Mouse (Mus musculus): ENCODE measurements at regions not wholly inside any gene's neighbourhood (a gene's known extent, or its start where the extent isn't known, plus 50 kb on each side); places are given as distances from the start of the nearest gene placed in this dataset.
A peak's percentile ranks its signal among the peaks of the same experiment; 100 is the strongest.
"Not testable (repeated sequence)": the region's sequence is repeated elsewhere in the genome, so short reads cannot be mapped to it uniquely, and the experiment has no call there.

- no peak for DNase-seq (ENCODE audit: low spot score in 2 of 2)
These were observed 57.8 kb downstream of the Dusp6 start for GRCm38 (mm10) chr10:99320797-99321196.

- no peak for DNase-seq (ENCODE audit: low spot score in 2 of 2)
These were observed 60.3 kb downstream of the Dusp6 start for GRCm38 (mm10) chr10:99323358-99323757.

GRCm38 (mm10) chr10:99327501-99327900 is 64.5 kb downstream of the Dusp6 start:
- no peak for DNase-seq (ENCODE audit: low spot score in 2 of 2)

GRCm38 (mm10) chr10:99328568-99328967 is 65.5 kb downstream of the Dusp6 start:
- no peak for DNase-seq (ENCODE audit: low spot score in 2 of 2)

GRCm38 (mm10) chr10:99329469-99329868 is 66.4 kb downstream of the Dusp6 start:
- no peak for DNase-seq (ENCODE audit: low spot score in 2 of 2)

- no peak for DNase-seq (ENCODE audit: low spot score in 2 of 2)
These were observed 67.5 kb downstream of the Dusp6 start for GRCm38 (mm10) chr10:99330519-99330918.

GRCm38 (mm10) chr10:99331876-99332275 is 68.8 kb downstream of the Dusp6 start:
- no peak for DNase-seq (ENCODE audit: low spot score in 2 of 2)

- DNase-seq (ENCODE audit: low spot score in 2 of 2) = no peak
These were observed 70.8 kb downstream of the Dusp6 start for GRCm38 (mm10) chr10:99333831-99334230.

- no peak for DNase-seq (ENCODE audit: low spot score in 2 of 2)
These were observed 73.1 kb downstream of the Dusp6 start for GRCm38 (mm10) chr10:99336091-99336490.

- not testable (repeated sequence) for DNase-seq (ENCODE audit: low spot score in 2 of 2)
These were observed 75.8 kb downstream of the Dusp6 start for GRCm38 (mm10) chr10:99338790-99339189.

GRCm38 (mm10) chr10:99339291-99339912 is 76.4 kb downstream of the Dusp6 start:
- DNase-seq (ENCODE audit: low spot score in 2 of 2) = peak; percentile 74 to 76

GRCm38 (mm10) chr10:99340057-99340456 is 77.0 kb downstream of the Dusp6 start:
- not testable (repeated sequence) for DNase-seq (ENCODE audit: low spot score in 2 of 2)

GRCm38 (mm10) chr10:99349125-99349716 is 86.2 kb downstream of the Dusp6 start:
- no peak for DNase-seq (ENCODE audit: low spot score in 2 of 2)

- peak; percentile 31 to 67 for DNase-seq (ENCODE audit: low spot score in 2 of 2)
These were observed 90.7 kb downstream of the Dusp6 start for GRCm38 (mm10) chr10:99353541-99354292.

GRCm38 (mm10) chr10:99354352-99354751 is 91.3 kb downstream of the Dusp6 start:
- no peak for DNase-seq (ENCODE audit: low spot score in 2 of 2)

GRCm38 (mm10) chr10:99355303-99355702 is 92.3 kb downstream of the Dusp6 start:
- no peak for DNase-seq (ENCODE audit: low spot score in 2 of 2)

- no peak for DNase-seq (ENCODE audit: low spot score in 2 of 2)
These were observed 93.2 kb downstream of the Dusp6 start for GRCm38 (mm10) chr10:99356221-99356620.

GRCm38 (mm10) chr10:99356883-99357282 is 93.9 kb downstream of the Dusp6 start:
- no peak for DNase-seq (ENCODE audit: low spot score in 2 of 2)

- DNase-seq (ENCODE audit: low spot score in 2 of 2) = no peak
These were observed 94.3 kb downstream of the Dusp6 start for GRCm38 (mm10) chr10:99357347-99357746.

- DNase-seq (ENCODE audit: low spot score in 2 of 2) = no peak
These were observed 95.2 kb downstream of the Dusp6 start for GRCm38 (mm10) chr10:99358256-99358655.

GRCm38 (mm10) chr10:99359439-99359866 is 96.4 kb downstream of the Dusp6 start:
- no peak for DNase-seq (ENCODE audit: low spot score in 2 of 2)

- not testable (repeated sequence) for DNase-seq (ENCODE audit: low spot score in 2 of 2)
These were observed 97.6 kb downstream of the Dusp6 start for GRCm38 (mm10) chr10:99360601-99361000.

- DNase-seq (ENCODE audit: low spot score in 2 of 2) = no peak
These were observed 103.1 kb downstream of the Dusp6 start for GRCm38 (mm10) chr10:99366162-99366561.
